Mouse (Mus musculus): ENCODE data around the gene Tmem123.

DNA sequence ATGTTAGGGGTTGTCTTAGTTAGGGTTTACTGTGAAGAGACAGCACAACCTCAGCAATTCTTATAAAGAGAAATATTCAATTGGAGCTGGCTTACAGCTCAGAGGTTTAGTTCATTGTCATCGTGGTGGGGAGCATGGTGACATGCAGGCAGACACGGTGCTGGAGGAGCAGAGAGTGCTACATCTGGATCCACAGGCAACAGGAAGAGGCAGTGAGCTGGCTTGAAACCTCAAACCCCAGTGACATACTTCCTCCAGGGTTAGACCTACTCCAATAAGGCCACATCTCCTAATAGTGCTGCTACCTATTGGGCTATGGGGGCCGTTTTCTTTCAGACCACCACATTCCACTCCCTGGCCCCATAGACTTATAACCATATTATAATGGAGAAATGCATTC lies 12.1 kb downstream of the Tmem123 start:
- TF ChIP-seq POLR2A (IDR thresholded peaks at IDR 0.05; ENCODE audit: control insufficient read depth, extremely low read depth, insufficient read depth, low read length, poor library complexity) (no peak), CTCF (IDR thresholded peaks at IDR 0.05; ENCODE audit: borderline replicate concordance, control insufficient read depth, extremely low read depth, insufficient read depth, low read length, poor library complexity) (no peak)

All from thymus, adult 2 months (tissue).